Mouse (Mus musculus) forebrain, embryonic 10.5 days (tissue): ENCODE measurements around the gene Morn1. TPM values are rescaled to one million over a fixed set of nuclear protein-coding genes. Genes with fewer than 3 reads are reported as not detected.
A peak's percentile ranks its signal among the peaks of the same experiment; 100 is the strongest.

ENCODE experiments used
- DNase-seq: peaks from one replicate; pipeline ENCODE4 v3.0.0-alpha.2; 2017; ENCODE audit warnings: low spot score; ENCODE audit errors: extremely low spot score
- H3K27ac ChIP-seq: fragments of 300-500 bp; sonication (generic); 2 replicates; pipeline ENCODE4 v1.5.1; 2016; ENCODE audit warnings: mild to moderate bottlenecking
- H3K27me3 ChIP-seq: fragments of 300-500 bp; sonication (generic); 2 replicates; pipeline ENCODE4 v1.6.1; 2016; ENCODE audit warnings: mild to moderate bottlenecking; ENCODE audit not compliant: poor library complexity, severe bottlenecking
- H3K36me3 ChIP-seq: fragments of 300-500 bp; sonication (generic); replicated peaks from 2 replicates; pipeline ENCODE4 v1.6.1; 2016; ENCODE audit warnings: mild to moderate bottlenecking, moderate library complexity
- H3K4me1 ChIP-seq: fragments of 300-500 bp; sonication (generic); 2 replicates; pipeline ENCODE4 v1.6.1; 2016
- H3K4me3 ChIP-seq: fragments of 300-500 bp; sonication (generic); 2 replicates; pipeline ENCODE4 v1.5.1; 2016; ENCODE audit warnings: mild to moderate bottlenecking, moderate library complexity
- H3K9me3 ChIP-seq: fragments of 300-500 bp; sonication (generic); 2 replicates; pipeline ENCODE4 v1.6.1; 2016; ENCODE audit warnings: mild to moderate bottlenecking, moderate library complexity
- WGBS: fragments of 180-500 bp; shearing (Covaris S2); methylation state at CpG from one replicate; pipeline ENCODE4 v1.1.7; 2016; 5-methylcytosine and 5-hydroxymethylcytosine counted together
- polyA plus RNA-seq: library from polyadenylated mRNA; unstranded; fragments of >200 nt; fragmentation: Nextera tagmentation; extraction: Ambion mirVana; gene quantifications from 2 replicates; pipeline ENCODE4 v1.2.1, GENCODE M21; 2016

Gene Morn1
- polyA plus RNA-seq, 1 experiment from 2014 or later, result 6.8 TPM

DNA sequence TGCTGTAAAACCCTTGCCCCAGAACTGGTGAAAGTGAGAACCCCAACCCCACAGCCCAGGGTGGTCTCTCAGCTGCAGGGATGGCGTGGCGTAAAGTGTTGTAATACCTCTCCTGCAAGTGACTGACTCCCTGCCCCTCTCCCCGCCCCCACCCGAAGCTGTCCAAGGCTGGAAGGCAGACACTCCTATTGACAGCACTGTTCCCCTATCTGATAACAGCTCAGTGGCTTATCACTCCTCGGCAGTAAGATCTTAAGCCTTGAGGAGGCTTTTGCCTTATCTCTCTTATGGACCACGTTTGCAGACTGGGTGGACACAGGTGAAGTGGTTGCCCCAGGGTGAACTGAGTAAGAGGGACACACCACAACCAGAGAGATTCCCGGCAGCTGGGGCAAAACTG lies 38.9 kb downstream of the Morn1 start:
- H3K36me3 ChIP-seq, result no peaks in the 10 kb centered on the region
- peaks cover 62% of the 10 kb centered on the region for H3K4me1 ChIP-seq
- H3K4me3 ChIP-seq, result no peak overlapping the region
- DNase-seq, result no peak
- H3K27me3 ChIP-seq, result 0 out of 2 replicates have a peak, but pooled peaks cover 3% of the 10 kb centered on the region
- no peak overlapping the region for H3K27ac ChIP-seq
- no peaks in the 10 kb centered on the region for H3K9me3 ChIP-seq
- WGBS, result 61% methylated on average over 7 of the region's 7 CpGs

DNA sequence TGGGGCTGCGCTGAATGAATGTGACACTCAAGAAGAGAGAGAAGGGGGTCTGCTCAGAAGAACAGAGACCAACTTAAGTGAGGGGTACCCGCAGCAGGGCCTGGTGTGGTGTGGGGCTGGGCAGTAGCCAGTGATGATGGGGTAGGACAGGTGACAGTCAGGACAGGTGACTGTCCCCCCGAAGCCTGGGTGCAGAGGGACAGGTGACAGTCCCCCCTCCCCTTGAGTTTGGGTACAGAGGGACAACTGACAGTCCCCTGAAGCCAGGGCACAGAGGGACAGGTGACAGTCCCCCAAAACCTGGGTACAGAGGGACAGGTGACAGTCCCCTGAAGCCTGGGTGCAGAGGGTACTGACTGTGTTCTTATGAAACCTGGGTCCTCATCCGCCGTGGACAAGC lies 39.8 kb downstream of the Morn1 start:
- H3K36me3 ChIP-seq, result no peaks in the 10 kb centered on the region
- peaks cover 53% of the 10 kb centered on the region for H3K4me1 ChIP-seq
- H3K4me3 ChIP-seq, result no peak overlapping the region
- DNase-seq, result no peak
- 0 out of 2 replicates have a peak, but pooled peaks cover 3% of the 10 kb centered on the region for H3K27me3 ChIP-seq
- no peaks in the 10 kb centered on the region for H3K9me3 ChIP-seq
- WGBS, result 89% methylated on average over 5 of the region's 5 CpGs
- peak overlapping the region; percentile 32 for H3K27ac ChIP-seq

DNA sequence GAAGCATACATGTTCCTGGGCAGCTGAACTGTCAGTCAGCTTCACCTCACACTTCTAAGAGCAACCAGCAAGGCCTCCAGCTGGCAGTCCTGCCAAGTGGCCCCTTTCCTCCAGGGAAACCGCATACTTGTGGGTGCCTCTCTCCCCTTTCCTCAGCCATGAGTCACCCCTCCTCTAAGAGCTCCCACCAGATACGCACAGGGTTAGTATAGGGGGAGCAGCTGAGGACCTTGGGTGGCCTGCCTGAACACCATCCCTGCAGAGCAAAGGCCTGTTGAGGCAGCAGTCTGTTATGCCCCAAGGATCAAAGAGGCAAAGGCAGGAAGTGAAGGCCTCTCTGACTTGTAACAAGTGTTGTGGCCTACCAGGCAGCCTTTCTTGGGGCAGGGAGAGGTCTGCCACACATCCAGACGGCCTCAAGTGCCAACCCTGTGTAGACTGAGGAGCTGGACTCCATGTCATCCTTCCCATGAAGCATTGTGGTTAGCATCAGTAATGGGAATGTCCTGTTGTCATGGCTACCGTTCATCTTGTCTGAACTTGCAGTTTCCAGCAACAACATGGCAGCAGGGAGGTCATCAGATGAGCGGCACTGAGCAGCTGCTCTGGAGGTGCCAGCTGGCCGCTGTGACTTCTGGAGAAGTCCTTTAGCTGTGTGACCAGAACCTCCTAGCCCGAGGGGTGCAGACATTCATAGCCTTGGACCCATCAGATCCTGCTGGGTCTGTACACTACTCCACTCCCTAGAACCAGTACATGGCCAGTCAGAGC lies 40.4 kb downstream of the Morn1 start:
- 83% methylated on average over 7 of the region's 7 CpGs for WGBS
- no peaks in the 10 kb centered on the region for H3K36me3 ChIP-seq
- no peak for DNase-seq
- 0 out of 2 replicates have a peak, but pooled peaks cover 3% of the 10 kb centered on the region for H3K27me3 ChIP-seq
- no peaks in the 10 kb centered on the region for H3K9me3 ChIP-seq
- H3K4me3 ChIP-seq, result no peak overlapping the region
- H3K4me1 ChIP-seq, result peaks cover 50% of the 10 kb centered on the region
- peak overlapping the region; percentile 32 for H3K27ac ChIP-seq

DNA sequence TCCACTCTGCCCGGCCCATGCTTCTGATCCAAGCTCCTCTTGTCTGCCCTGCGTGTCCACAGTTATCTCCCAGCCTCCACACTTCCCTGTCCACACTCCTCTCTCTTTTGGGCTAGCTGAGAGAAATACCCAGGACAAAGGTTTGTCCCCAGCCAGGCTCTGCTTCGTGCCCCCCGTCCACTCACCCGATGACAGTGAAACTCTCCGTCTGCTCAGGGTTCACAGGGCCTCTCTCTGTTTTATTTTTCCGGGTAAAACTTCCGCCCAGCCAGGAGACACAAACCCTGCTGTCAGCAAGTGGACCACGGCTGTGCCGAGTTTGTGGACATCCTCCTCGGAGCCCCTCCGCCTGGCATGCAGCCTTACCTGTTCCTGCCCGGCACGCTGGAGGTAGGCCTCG lies 42.0 kb downstream of the Morn1 start:
- Histone ChIP-seq H3K4me3 (no peak overlapping the region), H3K9me3 (no peaks in the 10 kb centered on the region), H3K27me3 (0 out of 2 replicates have a peak, but pooled peaks cover 3% of the 10 kb centered on the region), H3K4me1 (peaks cover 50% of the 10 kb centered on the region), H3K36me3 (no peaks in the 10 kb centered on the region), H3K27ac (peak overlapping the region; percentile 6)
- WGBS, result 92% methylated on average over 15 of the region's 15 CpGs
- no peak for DNase-seq

DNA sequence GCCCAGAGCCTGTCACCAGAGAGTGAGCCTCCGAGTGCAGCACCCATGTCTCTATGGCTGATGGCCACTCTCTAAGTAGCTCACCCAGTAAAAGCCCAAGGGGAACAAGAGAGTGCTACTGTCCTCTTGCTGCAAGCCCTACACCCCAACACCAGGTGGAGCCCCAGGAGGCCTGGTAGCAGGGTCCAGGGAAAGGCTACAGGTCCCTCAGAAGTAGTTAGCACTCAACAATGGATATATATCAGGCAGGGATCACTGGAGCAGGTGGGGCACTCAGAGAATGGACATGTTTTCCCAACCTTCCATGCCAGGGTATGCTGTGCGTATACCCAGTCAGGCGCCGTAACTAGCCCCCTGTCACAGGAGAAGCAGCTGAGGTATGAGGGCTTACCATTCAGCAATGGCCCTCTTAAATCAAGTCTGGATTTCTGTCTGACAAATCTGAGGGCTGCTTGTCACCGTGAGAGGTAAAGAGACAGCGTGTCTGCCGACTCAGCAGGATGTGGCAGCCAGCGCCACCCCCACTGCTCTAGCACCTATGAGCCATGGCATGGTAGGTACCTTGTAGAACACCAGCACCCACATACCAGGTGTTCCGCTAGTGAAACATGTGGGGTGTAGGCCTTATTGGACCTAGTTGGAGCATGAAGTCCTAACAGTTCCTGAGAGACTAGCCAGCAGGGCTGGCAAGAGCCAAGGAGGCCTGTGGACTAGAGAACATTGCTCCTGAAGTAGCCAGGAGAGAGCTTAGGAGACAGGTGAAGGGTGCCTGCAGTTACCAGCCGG lies 42.9 kb downstream of the Morn1 start:
- no peak for DNase-seq
- WGBS, result 95% methylated on average over 10 of the region's 10 CpGs
- Histone ChIP-seq H3K36me3 (no peaks in the 10 kb centered on the region), H3K4me3 (no peak overlapping the region), H3K4me1 (peaks cover 55% of the 10 kb centered on the region), H3K27me3 (0 out of 2 replicates have a peak, but pooled peaks cover 3% of the 10 kb centered on the region), H3K27ac (peak overlapping the region; percentile 32; the same call in 1 of the 2 replicates), H3K9me3 (no peaks in the 10 kb centered on the region)

DNA sequence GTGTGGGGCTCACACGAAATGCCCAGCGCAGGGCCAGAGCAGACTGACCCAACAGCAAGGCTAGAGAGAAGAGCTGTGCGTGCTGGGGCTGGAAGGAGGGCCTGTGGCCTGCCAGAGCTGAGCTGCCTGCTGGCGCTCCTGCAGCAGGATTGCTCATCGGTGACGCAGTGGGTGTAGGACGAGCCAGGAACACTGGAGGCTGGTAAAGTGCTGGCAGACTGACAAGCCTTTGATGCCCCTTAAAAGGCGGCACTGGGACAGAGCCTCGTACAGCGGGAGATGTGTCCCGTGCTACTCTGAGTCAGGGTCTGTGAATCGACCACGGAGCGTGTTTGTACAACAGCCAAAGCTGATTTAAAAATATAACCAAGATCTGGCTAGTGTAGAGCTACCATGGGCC lies 43.6 kb downstream of the Morn1 start:
- Histone ChIP-seq H3K4me1 (peaks cover 55% of the 10 kb centered on the region), H3K9me3 (no peaks in the 10 kb centered on the region)
- 90% methylated on average over 14 of the region's 14 CpGs for WGBS

DNA sequence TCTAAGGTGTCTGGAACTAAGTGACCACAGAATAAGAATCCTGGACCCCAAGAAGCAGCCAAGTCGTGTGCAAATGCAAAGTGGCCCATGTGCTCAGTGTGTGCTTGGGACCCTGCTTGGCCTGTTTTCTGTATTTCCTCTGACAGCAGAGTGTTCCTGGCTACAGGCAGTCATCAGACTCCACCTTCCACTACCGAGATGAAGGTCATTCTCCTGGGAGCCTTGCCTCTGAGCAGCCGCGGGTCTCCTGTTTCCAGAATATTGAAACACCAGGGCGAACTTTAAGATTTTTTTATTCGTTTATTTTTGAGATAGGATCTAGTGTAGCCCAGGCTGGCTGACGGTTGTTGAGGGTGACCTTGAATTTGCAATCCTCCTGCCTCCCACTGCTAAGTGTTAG lies 44.2 kb downstream of the Morn1 start:
- no peak for DNase-seq
- 90% methylated on average over 7 of the region's 7 CpGs for WGBS
- H3K27me3 ChIP-seq, result 0 out of 2 replicates have a peak, but pooled peaks cover 3% of the 10 kb centered on the region
- H3K9me3 ChIP-seq, result no peaks in the 10 kb centered on the region
- H3K4me1 ChIP-seq, result peaks cover 55% of the 10 kb centered on the region
- no peaks in the 10 kb centered on the region for H3K36me3 ChIP-seq
- no peak overlapping the region for H3K4me3 ChIP-seq
- no peak overlapping the region for H3K27ac ChIP-seq

More for the DNA sequence above, 43.6 kb downstream of the Morn1 start:
- no peak for DNase-seq
- Histone ChIP-seq H3K27me3 (0 out of 2 replicates have a peak, but pooled peaks cover 3% of the 10 kb centered on the region), H3K4me3 (no peak overlapping the region), H3K27ac (peak overlapping the region; percentile 32), H3K36me3 (no peaks in the 10 kb centered on the region)

DNA sequence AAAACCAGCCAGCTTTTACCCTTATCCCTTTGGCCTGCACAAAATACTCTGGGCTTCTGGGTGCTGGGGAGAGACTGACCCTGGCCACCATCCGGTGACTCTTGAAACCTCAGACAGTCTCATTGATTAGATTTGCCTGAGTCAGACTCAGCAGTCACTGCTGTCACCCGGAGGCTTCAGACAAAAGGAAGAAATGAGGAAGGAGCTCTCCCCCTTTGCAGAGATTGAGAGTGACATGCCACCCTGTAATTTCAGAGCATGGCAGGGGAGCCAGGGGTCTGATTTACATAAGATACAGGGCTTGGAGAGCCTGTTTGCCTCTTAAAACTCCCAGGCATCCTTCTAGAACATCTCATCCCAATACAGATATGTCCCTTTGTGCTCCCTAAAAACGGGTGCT lies 46.8 kb downstream of the Morn1 start:
- 49% methylated on average over 3 of the region's 3 CpGs for WGBS
- peak overlapping the region; percentile 76 for H3K27ac ChIP-seq
- H3K4me3 ChIP-seq, result no peak overlapping the region
- H3K9me3 ChIP-seq, result no peaks in the 10 kb centered on the region
- H3K27me3 ChIP-seq, result no peaks in the 10 kb centered on the region
- peaks cover 57% of the 10 kb centered on the region for H3K4me1 ChIP-seq
- DNase-seq, result no peak
- no peaks in the 10 kb centered on the region for H3K36me3 ChIP-seq

DNA sequence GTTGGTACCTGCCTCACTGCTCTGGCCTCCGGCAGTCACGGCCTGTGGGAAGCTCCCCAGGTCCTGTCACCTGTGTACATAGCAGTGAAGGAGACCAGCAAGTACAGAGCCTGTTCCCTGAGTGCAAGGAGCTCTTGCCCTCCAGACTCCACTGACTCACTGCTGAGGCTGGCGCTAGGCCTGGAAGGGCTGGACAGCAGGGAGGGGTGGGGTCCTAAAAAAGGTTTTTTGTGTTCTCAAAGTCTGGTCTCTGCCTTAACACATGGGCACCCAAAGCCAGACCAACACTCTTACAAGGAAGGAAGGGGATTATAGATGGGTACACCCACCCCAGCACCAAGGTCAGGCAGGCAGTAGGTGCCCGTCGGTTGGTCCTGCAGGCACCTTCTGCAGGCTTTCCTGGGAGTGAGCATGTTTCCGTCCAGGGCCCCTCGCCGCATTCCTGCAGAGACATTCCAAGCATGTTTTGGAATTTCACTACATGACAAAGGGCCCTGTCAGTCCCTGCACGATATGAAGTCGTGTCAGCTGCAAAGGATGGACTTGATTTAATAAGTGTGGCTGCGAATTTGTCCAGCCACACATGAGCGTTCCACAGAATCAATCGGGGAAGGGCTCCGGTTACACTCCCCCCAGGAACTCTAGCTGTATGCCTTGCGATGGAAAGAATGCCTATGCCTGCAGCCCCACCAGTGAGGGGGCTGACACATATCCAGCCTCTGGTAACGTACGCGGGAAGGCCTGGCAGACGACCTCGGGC lies 47.5 kb downstream of the Morn1 start:
- peak; percentile 45 for DNase-seq
- Histone ChIP-seq H3K4me3 (0 out of 2 replicates have a peak overlapping the region, but pooled peaks have one; percentile 14), H3K9me3 (no peaks in the 10 kb centered on the region), H3K4me1 (peaks cover 64% of the 10 kb centered on the region), H3K36me3 (no peaks in the 10 kb centered on the region), H3K27ac (peak overlapping the region; percentile 76), H3K27me3 (no peaks in the 10 kb centered on the region)
- 58% methylated on average over 20 of the region's 20 CpGs for WGBS

DNA sequence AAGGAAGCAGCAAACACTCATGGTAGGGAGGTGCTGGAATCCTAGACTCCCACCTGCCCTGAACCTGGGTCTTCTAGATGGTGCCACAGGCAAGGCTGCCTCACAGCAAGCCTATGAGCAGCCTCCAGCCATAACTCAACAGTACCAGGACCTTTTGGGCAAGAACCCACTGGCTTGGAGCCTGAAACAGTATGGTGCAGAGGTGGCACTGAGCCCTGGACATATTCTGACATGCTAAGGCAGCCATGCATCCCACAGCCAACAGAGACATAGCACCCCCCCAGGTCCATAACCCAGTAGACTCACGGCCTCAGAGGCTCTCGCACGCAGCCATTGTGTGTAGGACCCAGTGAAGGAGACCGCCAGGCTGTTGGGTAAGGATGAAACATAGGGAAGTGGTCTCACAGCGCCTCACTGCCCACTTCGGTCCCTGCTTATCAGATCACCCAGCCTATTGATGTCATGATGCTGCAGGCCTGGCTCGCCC lies 48.4 kb downstream of the Morn1 start:
- H3K4me3 ChIP-seq, result no peak overlapping the region
- no peaks in the 10 kb centered on the region for H3K27me3 ChIP-seq
- DNase-seq, result no peak
- peak overlapping the region; percentile 76 for H3K27ac ChIP-seq
- H3K36me3 ChIP-seq, result no peaks in the 10 kb centered on the region
- H3K9me3 ChIP-seq, result no peaks in the 10 kb centered on the region
- peaks cover 64% of the 10 kb centered on the region for H3K4me1 ChIP-seq
- WGBS, result 87% methylated on average over 7 of the region's 7 CpGs

DNA sequence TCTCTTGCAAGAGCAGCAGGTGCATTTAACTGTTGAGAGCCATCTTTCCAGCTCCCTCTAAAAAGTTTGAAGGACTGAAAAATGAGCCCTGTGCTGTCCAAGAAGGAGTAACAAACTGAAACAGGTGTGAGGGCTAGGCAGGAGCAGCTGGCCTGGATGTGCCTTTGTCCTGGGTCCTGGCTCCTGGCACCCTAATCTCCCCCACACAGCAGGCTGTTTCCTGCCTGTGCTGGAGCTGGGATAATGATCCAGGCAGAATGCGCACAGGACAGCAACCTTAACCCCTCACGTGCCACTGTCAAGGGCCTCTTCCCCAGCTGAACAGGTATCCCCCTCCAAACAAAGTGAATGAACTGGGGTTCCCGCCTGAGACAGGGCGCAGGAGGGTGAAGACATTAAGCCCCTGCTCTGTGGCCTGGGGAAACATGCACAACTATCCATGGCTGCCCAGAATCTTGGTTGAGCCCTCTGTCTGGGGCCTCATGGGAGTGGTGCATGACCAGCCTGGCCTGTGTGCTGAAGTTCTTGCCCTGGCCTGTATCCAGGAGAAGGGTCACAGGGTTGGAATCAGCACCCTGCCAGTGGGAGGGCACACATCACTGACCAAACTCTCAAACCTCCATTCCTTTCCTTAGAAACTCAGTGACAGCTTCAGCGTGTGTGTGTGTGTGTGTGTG lies 49.7 kb downstream of the Morn1 start:
- 47% methylated on average over 5 of the region's 5 CpGs for WGBS
- Histone ChIP-seq H3K27ac (peak overlapping the region; percentile 76; the same call in 1 of the 2 replicates), H3K9me3 (no peaks in the 10 kb centered on the region), H3K4me1 (peaks cover 74% of the 10 kb centered on the region), H3K27me3 (no peaks in the 10 kb centered on the region), H3K4me3 (no peak overlapping the region), H3K36me3 (no peaks in the 10 kb centered on the region)
- DNase-seq, result no peak

DNA sequence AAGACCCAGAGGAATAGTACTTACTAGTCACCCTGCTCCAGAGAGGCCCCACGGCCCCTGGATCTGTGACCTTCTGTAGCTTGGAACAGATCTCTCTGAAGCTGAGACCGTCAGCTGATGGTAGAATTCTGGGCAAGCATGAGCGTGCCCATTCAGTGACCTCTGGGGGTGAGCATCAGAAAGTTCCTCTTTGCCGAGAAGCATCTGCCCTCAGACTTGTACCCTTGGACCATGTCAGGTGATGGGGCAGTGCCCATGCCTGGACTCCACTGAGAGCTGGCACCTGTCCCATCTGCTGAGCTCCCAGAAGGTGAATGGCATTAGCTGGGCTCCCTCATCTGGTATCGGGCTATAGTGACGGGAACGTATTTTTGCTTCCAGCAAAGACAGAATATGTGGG lies 51.5 kb downstream of the Morn1 start:
- no peaks in the 10 kb centered on the region for H3K27me3 ChIP-seq
- no peaks in the 10 kb centered on the region for H3K9me3 ChIP-seq
- H3K4me1 ChIP-seq, result peaks cover 62% of the 10 kb centered on the region
- no peaks in the 10 kb centered on the region for H3K36me3 ChIP-seq
- H3K27ac ChIP-seq, result peak overlapping the region; percentile 41; the same call in 1 of the 2 replicates
- no peak for DNase-seq
- 92% methylated on average over 7 of the region's 7 CpGs for WGBS
- no peak overlapping the region for H3K4me3 ChIP-seq
